Mouse (Mus musculus) MEL (cell line): ENCODE results near the gene Paxbp1. TPM values are rescaled to one million over a fixed set of nuclear protein-coding genes. Genes with fewer than 3 reads are reported as not detected.

Experiments
- DNase-seq: peaks from one replicate; pipeline ENCODE4 v3.0.0; 2011; ENCODE audit warnings: low read depth, low spot score
- H3K27ac ChIP-seq: 2 replicates; pipeline ENCODE4 v1.5.1; 2012; ENCODE audit warnings: low read depth, mild to moderate bottlenecking, control low read depth, low read length, moderate library complexity; ENCODE audit not compliant: control insufficient read depth
- H3K27me3 ChIP-seq, 2 experiments: fragments of 150-350 bp in 1 of 2; sonication (generic) in 1 of 2; 2 replicates each; pipeline ENCODE4 v1.6.1; 2012; ENCODE audit warnings: low read length in 2 of 2, mild to moderate bottlenecking in 2 of 2, improper control_type of control experiment in 1 of 2, moderate library complexity in 1 of 2; ENCODE audit not compliant: insufficient read depth in 2 of 2, control insufficient read depth in 1 of 2
- H3K36me3 ChIP-seq, 2 experiments: 2 replicates each; pipeline ENCODE4 v1.6.1; 2012 to 2014; ENCODE audit warnings: low read length in 2 of 2, improper control_type of control experiment in 1 of 2, inconsistent platforms in 1 of 2, mild to moderate bottlenecking in 1 of 2; ENCODE audit not compliant: insufficient read depth in 2 of 2, control insufficient read depth in 1 of 2
- H3K4me1 ChIP-seq, 2 experiments: fragments of 150-350 bp in 1 of 2; sonication (generic) in 1 of 2; 2 replicates each; pipeline ENCODE4 v1.6.1; 2012; ENCODE audit warnings: low read length in 2 of 2, improper control_type of control experiment in 1 of 2, mild to moderate bottlenecking in 1 of 2; ENCODE audit not compliant: insufficient read depth in 2 of 2, control insufficient read depth in 1 of 2
- H3K4me3 ChIP-seq, 2 experiments: fragments of 150-350 bp in 1 of 2; sonication (generic) in 1 of 2; 2 replicates each; pipeline ENCODE4 v1.5.1; 2012; ENCODE audit warnings: low read depth in 2 of 2, low read length in 2 of 2, mild to moderate bottlenecking in 2 of 2, moderate library complexity in 2 of 2, control low read depth in 1 of 2, improper control_type of control experiment in 1 of 2; ENCODE audit not compliant: control insufficient read depth in 1 of 2, insufficient read depth in 1 of 2
- H3K79me2 ChIP-seq: 2 replicates; pipeline ENCODE4 v1.6.1; 2012; ENCODE audit warnings: mild to moderate bottlenecking, low read length, moderate library complexity; ENCODE audit not compliant: control insufficient read depth, poor library complexity, insufficient read depth
- H3K9ac ChIP-seq: 2 replicates; pipeline ENCODE4 v1.6.1; 2012; ENCODE audit warnings: low read depth, mild to moderate bottlenecking, control low read depth, low read length, moderate library complexity; ENCODE audit not compliant: control insufficient read depth, poor library complexity, severe bottlenecking
- H3K9me3 ChIP-seq: fragments of 150-350 bp; sonication (generic); replicated peaks from 2 replicates; pipeline ENCODE4 v1.6.1; 2012; ENCODE audit warnings: mild to moderate bottlenecking, low read length, improper control_type of control experiment, moderate library complexity; ENCODE audit not compliant: insufficient read depth
- BHLHE40 ChIP-seq: IDR thresholded peaks from 2 replicates; pipeline ENCODE4 v1.6.1; 2012; ENCODE audit warnings: low read depth, mild to moderate bottlenecking, inconsistent platforms, low read length, improper control_type of control experiment, borderline replicate concordance
- CHD1 ChIP-seq: IDR thresholded peaks from 2 replicates; pipeline ENCODE4 v1.6.1; 2012; ENCODE audit warnings: low read depth, mild to moderate bottlenecking, inconsistent platforms, low read length, improper control_type of control experiment
- CHD2 ChIP-seq: IDR thresholded peaks from 2 replicates; pipeline ENCODE4 v1.6.1; 2011; ENCODE audit warnings: low read length, improper control_type of control experiment
- CTCF ChIP-seq, 3 experiments: IDR thresholded peaks in 2 of 3; conservative IDR thresholded peaks in 1 of 3; 2 replicates each; pipeline ENCODE4 v1.5.1; 2011 to 2012; ENCODE audit warnings: low read length in 3 of 3, low read depth in 2 of 3, mild to moderate bottlenecking in 2 of 3, improper control_type of control experiment in 1 of 3, inconsistent platforms in 1 of 3, mixed read lengths in 1 of 3, moderate library complexity in 1 of 3; ENCODE audit not compliant: control insufficient read depth in 1 of 3, insufficient read depth in 1 of 3, poor library complexity in 1 of 3, severe bottlenecking in 1 of 3
- ETS1 ChIP-seq: IDR thresholded peaks from 2 replicates; pipeline ENCODE4 v1.6.1; 2012; ENCODE audit warnings: low read depth, mild to moderate bottlenecking, inconsistent platforms, low read length, improper control_type of control experiment, moderate library complexity
- HCFC1 ChIP-seq: IDR thresholded peaks from 2 replicates; pipeline ENCODE4 v1.6.1; 2012; ENCODE audit warnings: low read depth, mild to moderate bottlenecking, inconsistent platforms, low read length, improper control_type of control experiment, moderate library complexity
- KAT2A ChIP-seq: conservative IDR thresholded peaks from 2 replicates; pipeline ENCODE4 v1.6.1; 2012; ENCODE audit warnings: low read depth, low read length, improper control_type of control experiment, inconsistent platforms
- MAZ ChIP-seq: IDR thresholded peaks from 2 replicates; pipeline ENCODE4 v1.6.1; 2012; ENCODE audit warnings: low read depth, mild to moderate bottlenecking, inconsistent platforms, low read length, improper control_type of control experiment
- MYC ChIP-seq: IDR thresholded peaks from 2 replicates; pipeline ENCODE4 v1.6.1; 2011; ENCODE audit warnings: low read depth, mild to moderate bottlenecking, low read length, improper control_type of control experiment, moderate library complexity
- POLR2AphosphoS2 ChIP-seq: IDR thresholded peaks from 2 replicates; pipeline ENCODE4 v1.6.1; 2011; ENCODE audit warnings: low read length, improper control_type of control experiment
- RCOR1 ChIP-seq: IDR thresholded peaks from 2 replicates; pipeline ENCODE4 v1.6.1; 2012; ENCODE audit warnings: low read depth, mild to moderate bottlenecking, inconsistent platforms, low read length, improper control_type of control experiment
- SIN3A ChIP-seq: IDR thresholded peaks from 2 replicates; pipeline ENCODE4 v1.6.1; 2012; ENCODE audit warnings: low read length, improper control_type of control experiment, inconsistent platforms
- SMC3 ChIP-seq: IDR thresholded peaks from 2 replicates; pipeline ENCODE4 v1.6.1; 2011; ENCODE audit warnings: low read depth, low read length, improper control_type of control experiment
- TBP ChIP-seq: IDR thresholded peaks from 2 replicates; pipeline ENCODE4 v1.8.0; 2011; ENCODE audit warnings: low read depth, low read length, improper control_type of control experiment
- TCF12 ChIP-seq: IDR thresholded peaks from 2 replicates; pipeline ENCODE4 v1.6.1; 2014; ENCODE audit warnings: low read depth, mild to moderate bottlenecking, inconsistent platforms, low read length, improper control_type of control experiment, moderate library complexity
- UBTF ChIP-seq: IDR thresholded peaks from 2 replicates; pipeline ENCODE4 v1.6.1; 2012; ENCODE audit warnings: low read depth, mild to moderate bottlenecking, inconsistent platforms, low read length, improper control_type of control experiment, moderate library complexity, borderline replicate concordance; ENCODE audit not compliant: insufficient read depth
- ZC3H11A ChIP-seq: IDR thresholded peaks from 2 replicates; pipeline ENCODE4 v1.6.1; 2012; ENCODE audit warnings: low read depth, mild to moderate bottlenecking, inconsistent platforms, low read length, improper control_type of control experiment
- ZKSCAN1 ChIP-seq: IDR thresholded peaks from 2 replicates; pipeline ENCODE4 v1.6.1; 2012; ENCODE audit warnings: low read depth, mild to moderate bottlenecking, inconsistent platforms, low read length, improper control_type of control experiment, moderate library complexity
- ZMIZ1 ChIP-seq: IDR thresholded peaks from 2 replicates; pipeline ENCODE4 v1.6.1; 2012; ENCODE audit warnings: low read depth, mild to moderate bottlenecking, inconsistent platforms, low read length, improper control_type of control experiment, moderate library complexity
- polyA plus RNA-seq, 2 experiments: library from polyadenylated mRNA; stranded (reverse) in 1 of 2; unstranded in 1 of 2; fragments of >175 nt in 1 of 2; fragments of >200 nt in 1 of 2; gene quantifications; 2 replicates each; pipeline versions ENCODE4 v1.2.1 to v1.2.4; 2012; ENCODE audit warnings: low replicate concordance in 2 of 2, low read depth in 1 of 2; ENCODE audit not compliant: insufficient read length in 2 of 2, insufficient read depth in 1 of 2, missing spikeins in 1 of 2
- total RNA-seq: library from RNA; depleted of rRNA; stranded (reverse); fragments of 300-350 nt; gene quantifications from 2 replicates; pipeline ENCODE4 v1.2.3, GENCODE M21; 2012

Gene Paxbp1
- total and polyA plus RNA-seq, 3 experiments, result 23.8 to 49.6 TPM; not detected in 1

- TF ChIP-seq CHD2, result no peak
- TF ChIP-seq ZC3H11A, result peak; percentile 80
- TF ChIP-seq UBTF, result no peak
- TF ChIP-seq TCF12, result no peak
- TF ChIP-seq ETS1, result no peak
- peak; percentile 81 for TF ChIP-seq SMC3
- TF ChIP-seq TBP, result no peak
- TF ChIP-seq POLR2AphosphoS2, result no peak
- TF ChIP-seq ZMIZ1, result no peak
- peak; percentile 32; the same call in 1 of the 2 replicates for TF ChIP-seq SIN3A
- no peak for TF ChIP-seq MYC
- peak; percentile 15; the same call in 1 of the 2 replicates for TF ChIP-seq BHLHE40
- TF ChIP-seq KAT2A, result no peak
- no peak for TF ChIP-seq MAZ
Observed at GRCm38 (mm10) chr16:91073163-91073892, 29.0 kb upstream of the Paxbp1 start (continued).

- H3K79me2 ChIP-seq, result no peaks in the 10 kb centered on the region
- DNase-seq, result no peak
- H3K27me3 ChIP-seq, result no peaks in the 10 kb centered on the region
- no peak overlapping the region for H3K9ac ChIP-seq
- H3K36me3 ChIP-seq, result no peaks in the 10 kb centered on the region; a peak in 1 of 4 replicates
- no peak overlapping the region for H3K27ac ChIP-seq
- TF ChIP-seq CHD2 (no peak), RCOR1 (no peak), CHD1 (no peak), ZKSCAN1 (no peak), CTCF (IDR thresholded peaks at IDR 0.05 in 2 of 3, conservative IDR thresholded peaks at IDR 0.05 in 1 of 3; ENCODE audit: control insufficient read depth in 1 of 3, insufficient read depth in 1 of 3, low read depth in 2 of 3, low read length in 3 of 3, poor library complexity in 1 of 3, severe bottlenecking in 1 of 3) (no peak), HCFC1 (no peak), POLR2AphosphoS2 (no peak), TCF12 (no peak), SIN3A (no peak), TBP (no peak)
- TF ChIP-seq, all 39 proteins: peak for 0
- H3K4me1 ChIP-seq, result no peaks in the 10 kb centered on the region
- no peak overlapping the region for H3K4me3 ChIP-seq
- H3K9me3 ChIP-seq, result no peaks in the 10 kb centered on the region
Observed at GRCm38 (mm10) chr16:91072256-91072655, 27.9 kb upstream of the Paxbp1 start.
